Mouse (Mus musculus): ENCODE data around the gene Adamtsl4. TPM values are rescaled to one million over a fixed set of nuclear protein-coding genes. Genes with fewer than 3 reads are reported as not detected.

Gene Adamtsl4
- polyA plus RNA-seq, 1 experiment: not detected

DNA sequence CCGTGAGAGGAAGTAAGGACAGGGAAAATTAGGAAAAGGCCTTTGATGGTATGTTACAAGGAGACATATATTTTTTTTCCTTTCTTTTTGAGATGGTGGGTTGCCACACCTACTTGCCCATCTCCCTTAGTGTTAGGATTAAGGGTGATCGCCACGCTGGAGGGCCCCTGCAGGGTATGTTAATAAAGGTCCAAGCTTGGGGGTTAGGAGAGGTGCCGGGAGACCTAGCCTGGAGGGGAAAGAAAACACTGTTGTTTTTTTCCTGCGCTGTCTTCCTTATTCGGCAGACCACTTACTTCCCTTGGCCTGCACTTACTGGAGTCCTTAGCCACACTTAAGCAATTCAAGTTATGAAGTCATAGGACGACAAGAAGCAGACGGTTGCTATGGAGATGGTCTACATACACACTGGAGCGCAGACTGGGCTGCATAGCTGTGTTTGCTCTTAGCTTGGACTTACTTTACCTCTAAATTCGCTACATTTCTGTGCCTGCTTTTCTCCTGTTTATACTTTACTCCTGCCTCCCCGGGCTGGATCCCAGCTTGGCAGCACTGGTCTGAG lies 34.2 kb downstream of the Adamtsl4 start:
- Histone ChIP-seq H3K4me3 (ENCODE audit: insufficient read depth, low read depth, low read length) (no peak overlapping the region), H3K27ac (ENCODE audit: insufficient read depth, low read depth, low read length) (no peak overlapping the region), H3K4me1 (ENCODE audit: control insufficient read depth, insufficient read depth, low read length) (peaks cover 7% of the 10 kb centered on the region; the same call in 1 of the 2 replicates)
- 31% methylated on average over 11 of the region's 11 CpGs for WGBS
- TF ChIP-seq CTCF (IDR thresholded peaks at IDR 0.05; ENCODE audit: insufficient read depth, low read depth, low read length): no peak
- TF ChIP-seq POLR2A (IDR thresholded peaks at IDR 0.05; ENCODE audit: insufficient read depth, low read depth, low read length): no peak

DNA sequence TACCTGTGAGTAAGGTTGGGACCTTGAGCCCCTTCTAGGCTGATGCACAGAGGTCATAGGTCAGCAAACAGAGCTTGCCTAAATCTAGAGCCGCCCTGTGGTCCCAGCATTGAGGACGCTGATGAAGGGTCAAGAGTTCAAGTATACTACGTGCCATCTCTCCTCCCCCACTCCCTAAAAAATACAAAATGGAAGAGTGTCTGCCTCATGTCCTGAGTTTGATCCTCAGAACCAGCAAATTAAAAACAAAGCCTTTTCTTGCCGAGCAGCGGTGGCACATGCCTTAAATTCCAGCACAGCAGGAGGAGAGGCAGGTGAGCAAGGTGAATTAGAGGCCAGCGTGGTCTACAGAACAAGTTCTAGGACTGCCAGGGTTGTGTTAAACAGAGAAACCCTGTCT lies 34.8 kb downstream of the Adamtsl4 start:
- no peak overlapping the region for H3K27ac ChIP-seq (ENCODE audit: insufficient read depth, low read depth, low read length)
- WGBS: 48% methylated on average over 6 of the region's 6 CpGs

DNA sequence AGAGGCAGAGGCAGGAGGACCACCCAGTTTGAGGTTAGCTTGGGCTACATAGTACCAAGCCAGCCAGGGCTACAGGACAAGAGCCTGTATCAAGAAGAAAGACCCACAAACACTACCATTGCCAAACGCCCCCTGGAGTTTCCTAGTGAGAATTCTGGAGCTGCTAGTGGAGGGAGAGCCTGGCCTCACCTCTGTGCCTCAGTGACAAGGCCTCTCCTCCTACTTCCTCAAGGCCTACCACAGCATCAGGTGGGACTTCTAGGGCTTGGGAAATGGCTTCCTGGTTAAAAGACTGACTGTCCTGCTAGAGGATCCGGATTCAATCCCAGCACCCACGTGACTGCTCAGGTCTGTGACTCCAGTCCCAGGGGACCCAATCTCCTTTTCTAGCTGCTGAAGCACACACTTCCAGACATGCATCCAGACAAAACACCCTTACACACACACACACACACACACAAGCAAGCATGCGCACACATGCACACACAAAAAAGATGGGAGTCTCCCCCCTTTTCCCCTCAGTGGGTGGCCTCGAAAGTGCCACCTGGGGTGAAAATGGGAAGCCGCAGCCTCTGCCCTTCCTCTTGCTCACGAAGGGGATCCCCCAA lies 35.4 kb downstream of the Adamtsl4 start:
- TF ChIP-seq POLR2A (IDR thresholded peaks at IDR 0.05; ENCODE audit: insufficient read depth, low read depth, low read length) (no peak), CTCF (IDR thresholded peaks at IDR 0.05; ENCODE audit: insufficient read depth, low read depth, low read length) (no peak)

More for the DNA sequence above, 34.8 kb downstream of the Adamtsl4 start:
- TF ChIP-seq POLR2A (IDR thresholded peaks at IDR 0.05; ENCODE audit: insufficient read depth, low read depth, low read length) (no peak), CTCF (IDR thresholded peaks at IDR 0.05; ENCODE audit: insufficient read depth, low read depth, low read length) (no peak)
- peaks cover 7% of the 10 kb centered on the region; the same call in 1 of the 2 replicates for H3K4me1 ChIP-seq (ENCODE audit: control insufficient read depth, insufficient read depth, low read length)
- no peak overlapping the region for H3K4me3 ChIP-seq (ENCODE audit: insufficient read depth, low read depth, low read length)

DNA sequence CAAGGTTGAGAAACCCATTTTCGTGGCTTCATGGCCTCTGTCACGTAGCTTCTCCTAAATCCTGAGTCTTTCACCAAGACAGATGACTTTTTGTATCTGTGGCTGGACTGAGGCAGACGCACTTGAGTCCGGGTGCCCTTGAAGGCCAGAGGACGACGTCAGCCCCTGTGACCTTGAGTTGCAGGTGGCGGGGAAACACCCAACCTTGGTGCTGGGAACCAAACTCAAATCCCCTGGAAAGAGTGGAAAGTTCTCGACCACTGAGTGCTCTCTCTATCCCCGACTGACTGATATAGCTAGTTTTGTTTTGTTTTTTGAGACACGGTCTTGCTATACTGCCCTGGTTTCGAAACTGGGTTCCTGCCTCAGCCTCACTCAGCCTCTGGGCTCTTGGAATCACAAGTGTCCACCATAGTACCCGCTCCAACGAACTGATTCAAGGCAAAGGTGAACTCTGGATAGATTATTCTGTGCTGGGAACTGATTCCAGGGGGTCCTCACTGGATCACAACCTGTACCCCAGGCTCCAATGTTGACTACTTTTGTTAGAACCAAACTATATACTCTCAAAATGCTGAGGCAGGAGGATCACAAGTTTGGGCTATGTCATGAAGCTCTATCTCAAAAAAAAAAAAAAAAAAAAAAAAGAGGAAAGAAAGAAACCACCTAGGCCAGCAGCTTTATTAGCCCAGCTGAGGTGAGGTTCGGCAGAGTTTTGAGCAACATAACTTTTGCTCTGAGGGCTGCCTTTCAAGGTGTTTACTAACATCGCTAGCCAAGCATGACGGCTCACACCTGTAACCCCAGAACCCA lies 36.1 kb downstream of the Adamtsl4 start:
- TF ChIP-seq CTCF (IDR thresholded peaks at IDR 0.05; ENCODE audit: insufficient read depth, low read depth, low read length): no peak
- no peak for TF ChIP-seq POLR2A (IDR thresholded peaks at IDR 0.05; ENCODE audit: insufficient read depth, low read depth, low read length)
- H3K4me3 ChIP-seq (ENCODE audit: insufficient read depth, low read depth, low read length): no peak overlapping the region
- WGBS: 90% methylated on average over 16 of the region's 16 CpGs
- H3K4me1 ChIP-seq (ENCODE audit: control insufficient read depth, insufficient read depth, low read length): peaks cover 7% of the 10 kb centered on the region; the same call in 1 of the 2 replicates
- no peak overlapping the region for H3K27ac ChIP-seq (ENCODE audit: insufficient read depth, low read depth, low read length)

More for the DNA sequence above, 35.4 kb downstream of the Adamtsl4 start:
- Histone ChIP-seq H3K4me3 (ENCODE audit: insufficient read depth, low read depth, low read length) (no peak overlapping the region), H3K27ac (ENCODE audit: insufficient read depth, low read depth, low read length) (no peak overlapping the region), H3K4me1 (ENCODE audit: control insufficient read depth, insufficient read depth, low read length) (peaks cover 7% of the 10 kb centered on the region; the same call in 1 of the 2 replicates)
- WGBS: 63% methylated on average over 7 of the region's 7 CpGs

DNA sequence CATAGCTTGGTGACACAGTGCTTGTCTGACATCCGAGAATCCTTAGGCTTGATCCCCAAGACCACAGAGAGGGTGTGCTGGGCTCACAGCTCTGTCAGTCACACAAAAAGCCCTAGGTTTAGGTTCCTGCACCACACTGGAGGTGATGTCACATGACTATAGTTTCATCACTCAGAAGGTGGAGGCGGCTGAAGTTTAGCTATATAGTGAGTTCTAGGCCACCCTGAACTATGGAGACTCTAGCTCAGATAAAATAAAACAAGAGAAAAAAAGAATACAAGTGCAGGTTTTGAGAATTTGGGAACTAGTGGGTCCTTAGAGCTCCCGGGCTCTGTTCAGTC lies 36.7 kb downstream of the Adamtsl4 start:
- no peak for TF ChIP-seq POLR2A (IDR thresholded peaks at IDR 0.05; ENCODE audit: insufficient read depth, low read depth, low read length)
- TF ChIP-seq CTCF (IDR thresholded peaks at IDR 0.05; ENCODE audit: insufficient read depth, low read depth, low read length): no peak
- H3K4me3 ChIP-seq (ENCODE audit: insufficient read depth, low read depth, low read length): no peak overlapping the region
- no peak overlapping the region for H3K27ac ChIP-seq (ENCODE audit: insufficient read depth, low read depth, low read length)
- H3K4me1 ChIP-seq (ENCODE audit: control insufficient read depth, insufficient read depth, low read length): peaks cover 7% of the 10 kb centered on the region; the same call in 1 of the 2 replicates
- WGBS: 91% methylated on average over 3 of the region's 3 CpGs

DNA sequence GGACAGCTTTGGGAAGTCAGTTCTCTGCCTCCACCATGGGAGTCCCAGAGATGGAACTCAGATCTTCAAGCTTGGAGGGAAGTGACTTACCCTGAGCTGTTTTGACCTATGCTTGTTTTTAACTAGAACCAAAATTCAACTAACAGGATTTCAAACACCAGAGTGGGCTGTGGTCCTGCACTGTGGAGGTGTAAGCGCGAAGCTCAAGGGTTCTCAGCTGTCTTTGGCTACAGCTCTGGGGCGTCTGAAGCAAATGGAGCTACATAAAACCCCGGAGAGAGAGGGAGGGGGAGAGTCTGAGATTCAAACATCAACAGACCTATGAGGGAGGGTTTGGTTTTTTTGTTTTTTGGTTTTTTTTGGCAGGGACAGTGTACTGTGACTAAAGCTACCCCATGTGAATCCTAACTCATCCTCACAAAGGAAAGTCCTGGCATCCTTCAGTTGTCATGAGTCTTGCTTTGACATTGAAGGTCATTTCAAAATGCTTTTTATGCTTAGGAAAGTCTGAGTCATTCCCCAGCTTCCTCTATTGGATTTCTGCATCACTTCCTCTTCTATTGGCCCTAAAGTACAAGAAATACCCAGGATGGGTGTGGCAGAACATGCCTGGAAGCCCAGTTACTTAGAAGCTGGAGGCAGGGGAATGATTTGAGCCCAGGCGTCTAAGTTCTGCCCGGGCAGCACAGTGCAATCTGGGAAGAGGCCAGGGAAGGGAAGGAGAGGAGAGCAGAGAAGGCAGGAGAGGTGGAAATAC lies 37.3 kb downstream of the Adamtsl4 start:
- Histone ChIP-seq H3K4me1 (ENCODE audit: control insufficient read depth, insufficient read depth, low read length) (peaks cover 7% of the 10 kb centered on the region; the same call in 1 of the 2 replicates), H3K27ac (ENCODE audit: insufficient read depth, low read depth, low read length) (no peak overlapping the region), H3K4me3 (ENCODE audit: insufficient read depth, low read depth, low read length) (no peak overlapping the region)
- TF ChIP-seq CTCF (IDR thresholded peaks at IDR 0.05; ENCODE audit: insufficient read depth, low read depth, low read length): no peak
- no peak for TF ChIP-seq POLR2A (IDR thresholded peaks at IDR 0.05; ENCODE audit: insufficient read depth, low read depth, low read length)
- 58% methylated on average over 6 of the region's 6 CpGs for WGBS

DNA sequence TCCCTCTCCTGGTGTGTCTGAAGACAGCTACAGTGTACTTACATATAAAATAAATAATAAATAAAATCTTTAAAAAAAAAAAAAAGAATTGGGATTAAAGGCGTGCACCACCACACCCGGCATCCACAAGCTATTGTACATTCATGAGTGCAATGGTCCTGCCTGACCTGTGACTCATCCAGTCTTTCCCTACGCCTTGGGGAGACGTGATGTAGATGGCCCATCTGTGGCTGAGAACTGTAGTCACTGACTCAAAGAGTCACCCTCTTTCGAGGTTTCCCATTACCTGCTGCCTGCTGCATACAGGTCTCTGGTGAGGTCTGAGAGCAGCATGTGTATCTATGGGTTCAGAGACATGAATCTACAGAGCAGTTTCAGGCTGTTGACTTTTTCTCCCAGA lies 39.7 kb downstream of the Adamtsl4 start:
- 92% methylated on average over 5 of the region's 5 CpGs for WGBS

DNA sequence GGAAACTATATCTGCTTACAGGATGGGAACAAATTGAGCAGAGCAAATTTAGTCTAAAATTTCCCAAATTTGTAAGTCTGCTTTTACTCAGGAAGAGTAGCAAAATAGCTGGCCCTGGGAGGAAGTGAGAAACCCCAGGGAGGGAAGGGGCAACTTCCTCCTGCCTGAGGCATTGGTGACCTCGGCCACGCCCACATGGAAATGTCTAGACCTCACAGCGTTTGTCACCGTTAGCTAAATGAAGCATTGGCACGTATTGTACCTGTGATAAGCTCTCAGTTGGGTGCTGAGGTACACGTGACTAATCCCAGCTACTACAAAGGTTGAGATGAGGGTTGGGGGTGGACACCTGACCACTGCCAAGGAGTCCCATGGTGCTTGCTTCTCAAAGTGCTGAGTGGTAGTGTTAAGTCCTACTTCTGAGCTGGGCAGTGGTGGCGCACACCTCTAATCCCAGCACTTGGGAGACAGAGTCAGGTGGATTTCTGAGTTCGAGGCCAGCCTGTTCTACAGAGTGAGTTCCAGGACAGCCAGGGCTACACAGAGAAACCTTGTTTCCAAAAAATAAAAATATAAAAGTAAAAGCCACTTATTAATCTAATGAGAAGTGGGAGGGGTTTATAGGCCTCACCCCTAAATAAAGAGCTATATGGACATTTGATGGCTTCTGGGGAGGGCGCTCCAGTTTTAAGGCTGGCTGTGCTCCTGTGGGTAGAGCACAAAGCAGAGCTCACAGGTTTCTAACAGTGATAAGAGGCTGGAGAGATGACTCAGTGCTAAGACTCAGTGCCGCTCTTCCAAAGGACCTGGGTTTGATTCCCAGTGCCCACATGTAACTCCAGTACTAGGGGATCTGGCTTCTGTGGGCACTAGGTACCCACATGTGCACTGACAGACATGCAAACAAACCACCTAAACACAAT lies 42.1 kb downstream of the Adamtsl4 start:
- WGBS: 69% methylated on average over 10 of the region's 10 CpGs
- H3K27ac ChIP-seq (ENCODE audit: insufficient read depth, low read depth, low read length): no peak overlapping the region

More for the DNA sequence above, 39.7 kb downstream of the Adamtsl4 start:
- no peak overlapping the region for H3K4me3 ChIP-seq (ENCODE audit: insufficient read depth, low read depth, low read length)
- no peak overlapping the region for H3K27ac ChIP-seq (ENCODE audit: insufficient read depth, low read depth, low read length)
- TF ChIP-seq POLR2A (IDR thresholded peaks at IDR 0.05; ENCODE audit: insufficient read depth, low read depth, low read length): no peak
- no peak for TF ChIP-seq CTCF (IDR thresholded peaks at IDR 0.05; ENCODE audit: insufficient read depth, low read depth, low read length)
- H3K4me1 ChIP-seq (ENCODE audit: control insufficient read depth, insufficient read depth, low read length): peaks cover 7% of the 10 kb centered on the region; the same call in 1 of the 2 replicates

More for the DNA sequence above, 42.1 kb downstream of the Adamtsl4 start:
- no peak for TF ChIP-seq POLR2A (IDR thresholded peaks at IDR 0.05; ENCODE audit: insufficient read depth, low read depth, low read length)
- H3K4me1 ChIP-seq (ENCODE audit: control insufficient read depth, insufficient read depth, low read length): no peaks in the 10 kb centered on the region
- no peak overlapping the region for H3K4me3 ChIP-seq (ENCODE audit: insufficient read depth, low read depth, low read length)

Data from olfactory bulb, adult 2 months (tissue).